Mouse (Mus musculus): ENCODE data around the gene Tmem255b. TPM values are rescaled to one million over a fixed set of nuclear protein-coding genes. Genes with fewer than 3 reads are reported as not detected.
A peak's percentile ranks its signal among the peaks of the same experiment; 100 is the strongest.

Gene Tmem255b
- total and polyA plus RNA-seq, 2 experiments from 2014 or later, result 1.8 to 2.2 TPM

- TF ChIP-seq CTCF (IDR thresholded peaks at IDR 0.05), result no peak
- no peak for ATAC-seq (ENCODE audit: low FRiP score)
These were observed 31.5 kb upstream of the Tmem255b start for GRCm38 (mm10) chr8:13403517-13403916.

GRCm38 (mm10) chr8:13404666-13405131 lies 30.3 kb upstream of the Tmem255b start, which contains the start of gene Grk1:
Grk1 (plus strand) TSS chr8:13405081.
- ATAC-seq (ENCODE audit: low FRiP score) (no peak), DNase-seq (ENCODE audit: low spot score) (no peak)
- no peaks in the 10 kb centered on the region for H3K36me3 ChIP-seq (ENCODE audit: insufficient read depth, low read length)
- WGBS, result 74% methylated on average over 5 of the region's 5 CpGs
- no peaks in the 10 kb centered on the region for H3K27me3 ChIP-seq (ENCODE audit: insufficient read depth, low read length)
- no peak within 1 kb of the TSS for H3K27ac ChIP-seq (ENCODE audit: low read depth, low read length)
- H3K4me3 ChIP-seq (ENCODE audit: low read depth, low read length), result no peak within 1 kb of the TSS
- H3K9ac ChIP-seq (replicated peaks; ENCODE audit: low read length, poor library complexity, severe bottlenecking), result no peak within 1 kb of the TSS
- H3K9me3 ChIP-seq (ENCODE audit: low read length), result no peaks in the 10 kb centered on the region
- H3K4me1 ChIP-seq (ENCODE audit: insufficient read depth, low read length), result no peaks in the 10 kb centered on the region
- TF ChIP-seq CTCF (IDR thresholded peaks at IDR 0.05), result no peak
- H3K4me2 ChIP-seq (ENCODE audit: low read depth, low read length, poor library complexity, severe bottlenecking), result no peak within 1 kb of the TSS

More at GRCm38 (mm10) chr8:13403517-13403916, 31.5 kb upstream of the Tmem255b start:
- no peak for DNase-seq (ENCODE audit: low spot score)
- no peak overlapping the region for H3K27ac ChIP-seq (ENCODE audit: low read depth, low read length)
- H3K9ac ChIP-seq (replicated peaks; ENCODE audit: low read length, poor library complexity, severe bottlenecking), result no peak overlapping the region
- H3K4me3 ChIP-seq (ENCODE audit: low read depth, low read length), result no peak overlapping the region
- WGBS, result 74% methylated on average over 6 of the region's 6 CpGs
- H3K36me3 ChIP-seq (ENCODE audit: insufficient read depth, low read length), result no peaks in the 10 kb centered on the region
- H3K27me3 ChIP-seq (ENCODE audit: insufficient read depth, low read length), result no peaks in the 10 kb centered on the region
- no peak overlapping the region for H3K4me2 ChIP-seq (ENCODE audit: low read depth, low read length, poor library complexity, severe bottlenecking)
- H3K9me3 ChIP-seq (ENCODE audit: low read length), result no peaks in the 10 kb centered on the region
- no peaks in the 10 kb centered on the region for H3K4me1 ChIP-seq (ENCODE audit: insufficient read depth, low read length)

- H3K4me2 ChIP-seq (ENCODE audit: low read depth, low read length, poor library complexity, severe bottlenecking), result no peak overlapping the region
- H3K9ac ChIP-seq (replicated peaks; ENCODE audit: low read length, poor library complexity, severe bottlenecking), result no peak overlapping the region
- no peaks in the 10 kb centered on the region for H3K4me1 ChIP-seq (ENCODE audit: insufficient read depth, low read length)
- no peaks in the 10 kb centered on the region for H3K9me3 ChIP-seq (ENCODE audit: low read length)
- no peak for TF ChIP-seq CTCF (IDR thresholded peaks at IDR 0.05)
- H3K36me3 ChIP-seq (ENCODE audit: insufficient read depth, low read length), result no peaks in the 10 kb centered on the region
- H3K4me3 ChIP-seq (ENCODE audit: low read depth, low read length), result no peak overlapping the region
- no peak overlapping the region for H3K27ac ChIP-seq (ENCODE audit: low read depth, low read length)
- peak; percentile 11 for DNase-seq (ENCODE audit: low spot score)
- H3K27me3 ChIP-seq (ENCODE audit: insufficient read depth, low read length), result no peaks in the 10 kb centered on the region
- 55% methylated on average over 5 of the region's 5 CpGs for WGBS
- no peak for ATAC-seq (ENCODE audit: low FRiP score)
These were observed 29.0 kb upstream of the Tmem255b start for GRCm38 (mm10) chr8:13406011-13406410.

- peak; percentile 80 for TF ChIP-seq CTCF (IDR thresholded peaks at IDR 0.05)
- Histone ChIP-seq H3K4me3 (ENCODE audit: low read depth, low read length) (no peak overlapping the region), H3K27me3 (ENCODE audit: insufficient read depth, low read length) (no peaks in the 10 kb centered on the region), H3K9me3 (ENCODE audit: low read length) (no peaks in the 10 kb centered on the region), H3K36me3 (ENCODE audit: insufficient read depth, low read length) (no peaks in the 10 kb centered on the region), H3K27ac (ENCODE audit: low read depth, low read length) (no peak overlapping the region), H3K4me2 (ENCODE audit: low read depth, low read length, poor library complexity, severe bottlenecking) (no peak overlapping the region), H3K4me1 (ENCODE audit: insufficient read depth, low read length) (no peaks in the 10 kb centered on the region), H3K9ac (replicated peaks; ENCODE audit: low read length, poor library complexity, severe bottlenecking) (no peak overlapping the region)
- ATAC-seq (ENCODE audit: low FRiP score) (no peak), DNase-seq (ENCODE audit: low spot score) (peak; percentile 79)
- WGBS, result 31% methylated on average over 6 of the region's 6 CpGs
These were observed 23.4 kb upstream of the Tmem255b start for GRCm38 (mm10) chr8:13411597-13411996.

- Histone ChIP-seq H3K27me3 (ENCODE audit: insufficient read depth, low read length) (no peaks in the 10 kb centered on the region), H3K4me2 (ENCODE audit: low read depth, low read length, poor library complexity, severe bottlenecking) (no peak overlapping the region), H3K4me1 (ENCODE audit: insufficient read depth, low read length) (no peaks in the 10 kb centered on the region), H3K27ac (ENCODE audit: low read depth, low read length) (no peak overlapping the region), H3K4me3 (ENCODE audit: low read depth, low read length) (no peak overlapping the region), H3K36me3 (ENCODE audit: insufficient read depth, low read length) (no peaks in the 10 kb centered on the region), H3K9me3 (ENCODE audit: low read length) (no peaks in the 10 kb centered on the region), H3K9ac (replicated peaks; ENCODE audit: low read length, poor library complexity, severe bottlenecking) (no peak overlapping the region)
- 68% methylated on average over 13 of the region's 13 CpGs for WGBS
- peak; percentile 77 for DNase-seq (ENCODE audit: low spot score)
- TF ChIP-seq CTCF (IDR thresholded peaks at IDR 0.05), result peak; percentile 86
- ATAC-seq (ENCODE audit: low FRiP score), result peak; percentile 17; the same call in 1 of the 2 replicates
These were observed 22.0 kb upstream of the Tmem255b start for GRCm38 (mm10) chr8:13412891-13413558.

- TF ChIP-seq CTCF (IDR thresholded peaks at IDR 0.05), result no peak
- ATAC-seq (ENCODE audit: low FRiP score), result no peak
- DNase-seq (ENCODE audit: low spot score), result no peak
- Histone ChIP-seq H3K9me3 (ENCODE audit: low read length) (no peaks in the 10 kb centered on the region), H3K9ac (replicated peaks; ENCODE audit: low read length, poor library complexity, severe bottlenecking) (no peak overlapping the region), H3K4me2 (ENCODE audit: low read depth, low read length, poor library complexity, severe bottlenecking) (no peak overlapping the region), H3K4me1 (ENCODE audit: insufficient read depth, low read length) (no peaks in the 10 kb centered on the region), H3K27ac (ENCODE audit: low read depth, low read length) (no peak overlapping the region), H3K4me3 (ENCODE audit: low read depth, low read length) (no peak overlapping the region), H3K27me3 (ENCODE audit: insufficient read depth, low read length) (no peaks in the 10 kb centered on the region), H3K36me3 (ENCODE audit: insufficient read depth, low read length) (no peaks in the 10 kb centered on the region)
- 59% methylated on average over 12 of the region's 12 CpGs for WGBS
These were observed 21.1 kb upstream of the Tmem255b start for GRCm38 (mm10) chr8:13413823-13414390.

All from midbrain, postnatal 0 days (tissue).